ENCODE assay signal across 7 mouse cellular contexts in genomic region chr4:97775059-97775458, GRCm38 (mm10). TPM values are rescaled to one million over a fixed set of nuclear protein-coding genes. Genes with fewer than 3 reads are reported as not detected.
DNase-seq lines count a peak whose midpoint lies in the region; ATAC-seq lines count a peak whose summit lies in the region.

No protein-coding gene starts in this region.

- H3K4me1 ChIP-seq in brown adipose tissue, adult 24 weeks (ENCODE audit: control insufficient read depth, insufficient read depth, insufficient read length, low read length): no peaks in the 10 kb centered on the region
- peaks cover 40% of the 10 kb centered on the region for H3K4me1 ChIP-seq in hindbrain, embryonic 13.5 days (replicated peaks)
- H3K4me1 ChIP-seq in limb, embryonic 10.5 days: peaks cover 63% of the 10 kb centered on the region
- peaks cover 65% of the 10 kb centered on the region for H3K4me1 ChIP-seq in midbrain, embryonic 10.5 days

- no peak for ATAC-seq in hindbrain, embryonic 13.5 days (ENCODE audit: low FRiP score)

- peaks cover 31% of the 10 kb centered on the region for H3K27me3 ChIP-seq in hindbrain, embryonic 13.5 days
- peaks cover 29% of the 10 kb centered on the region for H3K27me3 ChIP-seq in limb, embryonic 10.5 days (ENCODE audit: low read depth, poor library complexity, severe bottlenecking)
- H3K27me3 ChIP-seq in midbrain, embryonic 10.5 days (ENCODE audit: low read depth, poor library complexity, severe bottlenecking): peaks cover 78% of the 10 kb centered on the region
- H3K27me3 ChIP-seq in splenic B cell, adult 2 months (ENCODE audit: control insufficient read depth, insufficient read depth, low read length, poor library complexity, severe bottlenecking): peaks cover 7% of the 10 kb centered on the region; the same call in 1 of the 2 replicates

- H3K4me3 ChIP-seq in brown adipose tissue, adult 24 weeks (ENCODE audit: insufficient read depth, low read depth, low read length): peak overlapping the region; percentile 43
- peak overlapping the region; percentile 89 for H3K4me3 ChIP-seq in hindbrain, embryonic 13.5 days
- H3K4me3 ChIP-seq in limb, embryonic 10.5 days: peak overlapping the region; percentile 80
- H3K4me3 ChIP-seq in midbrain, embryonic 10.5 days: peak overlapping the region; percentile 76

- H3K36me3 ChIP-seq in hindbrain, embryonic 13.5 days: no peaks in the 10 kb centered on the region
- H3K36me3 ChIP-seq in limb, embryonic 10.5 days: no peaks in the 10 kb centered on the region
- H3K36me3 ChIP-seq in midbrain, embryonic 10.5 days: no peaks in the 10 kb centered on the region
- no peaks in the 10 kb centered on the region; the same call in 1 of the 2 replicates for H3K36me3 ChIP-seq in splenic B cell, adult 2 months (ENCODE audit: control insufficient read depth, insufficient read depth, low read length, poor library complexity, severe bottlenecking)

- peak overlapping the region; percentile 0; the same call in 1 of the 2 replicates for H3K27ac ChIP-seq in brown adipose tissue, adult 24 weeks (replicated peaks; ENCODE audit: low read depth, low read length)
- peak overlapping the region; percentile 80 for H3K27ac ChIP-seq in hindbrain, embryonic 13.5 days
- peak overlapping the region; percentile 73 for H3K27ac ChIP-seq in limb, embryonic 10.5 days
- peak overlapping the region; percentile 46 for H3K27ac ChIP-seq in midbrain, embryonic 10.5 days (replicated peaks)

- under 1% methylated on average over 13 of the region's 13 CpGs for WGBS in hindbrain, embryonic 13.5 days
- under 1% methylated on average over 13 of the region's 13 CpGs for WGBS in limb, embryonic 10.5 days
- WGBS in midbrain, embryonic 10.5 days: under 1% methylated on average over 13 of the region's 13 CpGs

- H3K9me3 ChIP-seq in hindbrain, embryonic 13.5 days: no peaks in the 10 kb centered on the region
- no peaks in the 10 kb centered on the region for H3K9me3 ChIP-seq in limb, embryonic 10.5 days (replicated peaks)
- no peaks in the 10 kb centered on the region for H3K9me3 ChIP-seq in midbrain, embryonic 10.5 days (replicated peaks)

- peak; percentile 51 for DNase-seq in ZHBTc4 (ENCODE audit: low read depth, low spot score)
- peak; percentile 73 for DNase-seq in forelimb bud, embryonic 11.5 days (ENCODE audit: low read depth, low spot score)
- DNase-seq in limb, embryonic 10.5 days (ENCODE audit: low spot score): peak; percentile 71
- peak; percentile 62 for DNase-seq in midbrain, embryonic 10.5 days (ENCODE audit: low spot score)
- peak; percentile 12 for DNase-seq in splenic B cell, adult 2 months (ENCODE audit: low read depth, low spot score)

- no peak overlapping the region for H3K9ac ChIP-seq in hindbrain, embryonic 13.5 days

- peak overlapping the region; percentile 88 for H3K4me2 ChIP-seq in hindbrain, embryonic 13.5 days

RNA-seq across cellular contexts. Expression of gene Nfia, which starts 2.5 kb away (rescaled TPM):
- 43.3 and 74.8 TPM in 2 replicates for polyA plus RNA-seq in brown adipose tissue, adult 24 weeks (2012; ENCODE audit: insufficient read depth, insufficient read length, missing spikeins)
- polyA plus RNA-seq in hindbrain, embryonic 13.5 days (2015; fragmentation: Nextera tagmentation; extraction: Ambion mirVana): 48.1 and 53.2 TPM in 2 replicates
- polyA plus RNA-seq in limb, embryonic 10.5 days (2016; fragmentation: Nextera tagmentation; extraction: Ambion mirVana): 6.7 and 21.3 TPM in 2 replicates
- polyA plus RNA-seq in midbrain, embryonic 10.5 days (2016; fragmentation: Nextera tagmentation; extraction: Ambion mirVana): 5.9 and 13.3 TPM in 2 replicates

RNA-seq across cellular contexts. Expression of gene E130114P18Rik, which starts 2.8 kb away (rescaled TPM):
- not detected in 2 replicates for polyA plus RNA-seq in brown adipose tissue, adult 24 weeks (2012; ENCODE audit: insufficient read depth, insufficient read length, missing spikeins)
- 34.2 and 37.0 TPM in 2 replicates for polyA plus RNA-seq in hindbrain, embryonic 13.5 days (2015; fragmentation: Nextera tagmentation; extraction: Ambion mirVana)
- polyA plus RNA-seq in limb, embryonic 10.5 days (2016; fragmentation: Nextera tagmentation; extraction: Ambion mirVana): 2.8 and 11.0 TPM in 2 replicates
- polyA plus RNA-seq in midbrain, embryonic 10.5 days (2016; fragmentation: Nextera tagmentation; extraction: Ambion mirVana): 2.7 and 3.9 TPM in 2 replicates

Comparison
In these comparisons a context has a peak if more than half of its experiments do, and no peak if none do; other contexts are left out.
1. DNase-seq: peak in every context shown above with its lines; median percentile 73 in forelimb bud, embryonic 11.5 days; 71 in limb, embryonic 10.5 days; 62 in midbrain, embryonic 10.5 days; 51 in ZHBTc4; 12 in splenic B cell, adult 2 months.
2. H3K27ac ChIP-seq: peak in every context shown above with its lines; median percentile 80 in hindbrain, embryonic 13.5 days; 73 in limb, embryonic 10.5 days; 46 in midbrain, embryonic 10.5 days; 0 in brown adipose tissue, adult 24 weeks.